Mouse (Mus musculus) brain, adult 2 months (tissue): ENCODE results near the gene Gtse1.
"Not testable (repeated sequence)": the region's sequence is repeated elsewhere in the genome, so short reads cannot be mapped to it uniquely, and the experiment has no call there.

Experiments used
- DNase-seq: peaks from one replicate; pipeline ENCODE4 v3.0.0; 2011; ENCODE audit warnings: low read depth, low spot score

The Gtse1 gene

GRCm38 (mm10) chr15:85859490-85860031 lies at the start of gene Gtse1:
Gene Gtse1 (plus strand): TSS chr15:85859745.
- peak; percentile 99 for DNase-seq

GRCm38 (mm10) chr15:85810462-85810805 lies 49.1 kb upstream of the Gtse1 start:
- no peak for DNase-seq

- peak; percentile 96 for DNase-seq
Measured at GRCm38 (mm10) chr15:85810806-85811521, 48.6 kb upstream of the Gtse1 start.

- DNase-seq: peak; percentile 99
Measured at GRCm38 (mm10) chr15:85811535-85812277, 47.8 kb upstream of the Gtse1 start, which contains the start of gene Cdpf1. Gene Cdpf1 (minus strand): TSS chr15:85811697.

GRCm38 (mm10) chr15:85813428-85813827 lies 46.1 kb upstream of the Gtse1 start:
- no peak for DNase-seq

GRCm38 (mm10) chr15:85821203-85822010 lies 38.1 kb upstream of the Gtse1 start, which contains the start of gene Pkdrej:
Gene Pkdrej (minus strand): TSS chr15:85821734.
- peak; percentile 54 for DNase-seq

GRCm38 (mm10) chr15:85822011-85822359 lies 37.6 kb upstream of the Gtse1 start:
- DNase-seq: peak; percentile 37

- no peak for DNase-seq
Measured at GRCm38 (mm10) chr15:85826676-85827075, 32.9 kb upstream of the Gtse1 start.

- DNase-seq: no peak
Measured at GRCm38 (mm10) chr15:85828071-85828470, 31.5 kb upstream of the Gtse1 start.

- DNase-seq: no peak
Measured at GRCm38 (mm10) chr15:85829470-85829869, 30.1 kb upstream of the Gtse1 start.

- peak; percentile 92 for DNase-seq
Measured at GRCm38 (mm10) chr15:85831954-85832590, 27.5 kb upstream of the Gtse1 start, which contains the start of gene Ttc38. Gene Ttc38 (plus strand): TSS chr15:85832306.

GRCm38 (mm10) chr15:85832599-85832998 lies 26.9 kb upstream of the Gtse1 start:
- DNase-seq: no peak

- peak; percentile 24 for DNase-seq
Measured at GRCm38 (mm10) chr15:85835335-85835734, 24.2 kb upstream of the Gtse1 start.

- DNase-seq: no peak
Measured at GRCm38 (mm10) chr15:85836887-85837286, 22.7 kb upstream of the Gtse1 start.

- DNase-seq: peak; percentile 8
Measured at GRCm38 (mm10) chr15:85840983-85841382, 18.6 kb upstream of the Gtse1 start.

- DNase-seq: no peak
Measured at GRCm38 (mm10) chr15:85841796-85842360, 17.7 kb upstream of the Gtse1 start.

GRCm38 (mm10) chr15:85845071-85845470 lies 14.5 kb upstream of the Gtse1 start:
- peak; percentile 54 for DNase-seq

GRCm38 (mm10) chr15:85851656-85852392 lies 7.7 kb upstream of the Gtse1 start:
- peak; percentile 12 for DNase-seq

- no peak for DNase-seq
Measured at GRCm38 (mm10) chr15:85858980-85859489, 510 bp upstream of the Gtse1 start.

GRCm38 (mm10) chr15:85865913-85866312 lies 6.4 kb downstream of the Gtse1 start:
- not testable (repeated sequence) for DNase-seq
